8 mouse cellular contexts compared by ENCODE assay signal in the genomic region with DNA sequence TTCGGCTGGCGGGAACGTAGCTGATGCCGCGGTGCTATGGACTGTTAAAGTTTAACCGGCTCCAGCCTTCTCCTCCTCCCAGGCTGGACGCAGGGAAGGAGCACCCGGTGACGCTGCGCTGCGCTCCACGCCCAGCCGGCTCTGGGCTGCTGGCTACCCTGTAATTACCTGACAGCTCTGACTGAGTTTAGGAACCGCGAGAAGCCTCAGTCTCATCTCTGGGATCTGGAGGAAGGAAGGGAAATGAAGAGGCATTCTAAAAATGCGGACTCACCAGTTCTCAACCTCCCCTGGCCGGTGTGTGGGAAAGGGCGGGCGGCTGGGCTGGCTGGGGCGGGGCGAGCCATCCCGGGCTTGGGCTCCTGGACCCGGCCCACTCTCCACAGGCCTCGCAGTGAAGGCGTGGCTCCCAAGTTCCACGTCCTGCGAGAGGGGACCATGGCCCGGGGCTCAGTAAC. TPM values are rescaled to one million over a fixed set of nuclear protein-coding genes. Genes with fewer than 3 reads are reported as not detected.
DNase-seq lines count a peak whose midpoint lies in the region; ATAC-seq and TF ChIP-seq lines count a peak whose summit lies in the region.

No protein-coding gene starts in this region.

- ATAC-seq in lung, embryonic 14.5 days (ENCODE audit: insufficient read depth) = peak; percentile 59
- ATAC-seq in stomach, postnatal 0 days (ENCODE audit: low FRiP score, low TSS enrichment) = peak; percentile 72
- ATAC-seq in inflammation-experienced regulatory T-cells, adult 6 months = no peak

- H3K27me3 ChIP-seq in heart, adult 2 months (ENCODE audit: control insufficient read depth, insufficient read depth, low read length) = no peaks in the 10 kb centered on the region
- H3K27me3 ChIP-seq in kidney, adult 2 months (replicated peaks; ENCODE audit: control insufficient read depth, insufficient read depth, low read length) = no peaks in the 10 kb centered on the region
- H3K27me3 ChIP-seq in lung, embryonic 14.5 days (ENCODE audit: insufficient read depth, low read length) = no peaks in the 10 kb centered on the region; the same call in 1 of the 2 replicates
- H3K27me3 ChIP-seq in stomach, postnatal 0 days (ENCODE audit: control insufficient read depth, insufficient read depth, low read length) = peaks cover 2% of the 10 kb centered on the region; the same call in 1 of the 2 replicates

- no peak for TF ChIP-seq EP300 in heart, adult 2 months (IDR thresholded peaks at IDR 0.05; ENCODE audit: insufficient read depth, low read depth, low read length)
- TF ChIP-seq EP300 in stomach, postnatal 0 days (optimal IDR thresholded peaks at IDR 0.05) = no peak

- TF ChIP-seq CTCF in heart, adult 2 months (IDR thresholded peaks at IDR 0.05) = no peak
- no peak for TF ChIP-seq CTCF in kidney, adult 2 months (conservative IDR thresholded peaks at IDR 0.05; ENCODE audit: insufficient read depth, insufficient read length, low read depth, low read length)
- TF ChIP-seq CTCF in lung, embryonic 14.5 days (IDR thresholded peaks at IDR 0.05; ENCODE audit: low read depth) = no peak
- TF ChIP-seq CTCF in stomach, postnatal 0 days (IDR thresholded peaks at IDR 0.05; ENCODE audit: low read depth) = no peak

- TF ChIP-seq POLR2A in heart, adult 2 months (IDR thresholded peaks at IDR 0.05; ENCODE audit: insufficient read depth, low read depth, low read length) = no peak
- TF ChIP-seq POLR2A in kidney, adult 2 months (IDR thresholded peaks at IDR 0.05; ENCODE audit: low read depth, low read length) = no peak

- peaks cover 5% of the 10 kb centered on the region for H3K36me3 ChIP-seq in heart, adult 2 months (ENCODE audit: control insufficient read depth, insufficient read depth, low read length)
- peaks cover 2% of the 10 kb centered on the region; the same call in 1 of the 2 replicates for H3K36me3 ChIP-seq in kidney, adult 2 months (ENCODE audit: control insufficient read depth, insufficient read depth, low read length)
- peaks cover 11% of the 10 kb centered on the region; the same call in 1 of the 2 replicates for H3K36me3 ChIP-seq in lung, embryonic 14.5 days (ENCODE audit: insufficient read depth)
- H3K36me3 ChIP-seq in stomach, postnatal 0 days (ENCODE audit: control insufficient read depth, insufficient read depth, low read length) = no peaks in the 10 kb centered on the region; the same call in 1 of the 2 replicates

- peak; percentile 61 for DNase-seq in ES-CJ7 (ENCODE audit: low read depth, low spot score)
- peak; percentile 62 for DNase-seq in embryo, embryonic 10 days (ENCODE audit: low spot score)
- DNase-seq in heart, adult 2 months = peak; percentile 72 to 74
- peak; percentile 89 for DNase-seq in kidney, adult 2 months
- DNase-seq in lung, embryonic 14.5 days = peak; percentile 67
- peak; percentile 78 for DNase-seq in stomach, postnatal 0 days (ENCODE audit: low spot score)
- DNase-seq in frontal cortex, postnatal 25 days (ENCODE audit: low spot score in 2 of 2) = no peak

- 36% methylated on average over 27 of the region's 28 CpGs for WGBS in heart, adult 2 months
- 11% methylated on average over 28 of the region's 28 CpGs for WGBS in kidney, adult 2 months
- WGBS in lung, embryonic 14.5 days = 5% methylated on average over 28 of the region's 28 CpGs
- WGBS in stomach, postnatal 0 days = 7% methylated on average over 28 of the region's 28 CpGs

- peak overlapping the region; percentile 62 for H3K4me2 ChIP-seq in lung, embryonic 14.5 days
- peak overlapping the region; percentile 56 for H3K4me2 ChIP-seq in stomach, postnatal 0 days (replicated peaks; ENCODE audit: low read depth)

- peaks cover 20% of the 10 kb centered on the region for H3K4me1 ChIP-seq in heart, adult 2 months (ENCODE audit: control insufficient read depth, insufficient read depth, low read length)
- H3K4me1 ChIP-seq in kidney, adult 2 months (ENCODE audit: control insufficient read depth, insufficient read depth, low read length) = peaks cover 29% of the 10 kb centered on the region
- H3K4me1 ChIP-seq in lung, embryonic 14.5 days (ENCODE audit: insufficient read depth) = peaks cover 12% of the 10 kb centered on the region
- peaks cover 10% of the 10 kb centered on the region for H3K4me1 ChIP-seq in stomach, postnatal 0 days (replicated peaks; ENCODE audit: control insufficient read depth, insufficient read depth)

- H3K9ac ChIP-seq in heart, adult 2 months (ENCODE audit: low read depth, low read length) = peak overlapping the region; percentile 16
- peak overlapping the region; percentile 34 for H3K9ac ChIP-seq in lung, embryonic 14.5 days
- H3K9ac ChIP-seq in stomach, postnatal 0 days (ENCODE audit: low read length) = peak overlapping the region; percentile 35; the same call in 1 of the 2 replicates

- H3K9me3 ChIP-seq in lung, embryonic 14.5 days (ENCODE audit: low read depth, low read length) = no peaks in the 10 kb centered on the region
- H3K9me3 ChIP-seq in stomach, postnatal 0 days (ENCODE audit: control insufficient read depth, low read length) = no peaks in the 10 kb centered on the region

- H3K79me2 ChIP-seq in heart, adult 2 months (replicated peaks; ENCODE audit: control insufficient read depth, insufficient read depth, low read length) = peaks cover 4% of the 10 kb centered on the region; the same call in 1 of the 2 replicates

- intact Hi-C loops in heart, adult 2 months (cut with DNase I) = no loop called here

- H3K27ac ChIP-seq in heart, adult 2 months = peak overlapping the region; percentile 99
- H3K27ac ChIP-seq in kidney, adult 2 months (ENCODE audit: insufficient read depth, low read depth, low read length) = peak overlapping the region; percentile 70
- H3K27ac ChIP-seq in lung, embryonic 14.5 days (ENCODE audit: low read depth) = peak overlapping the region; percentile 60; the same call in 1 of the 2 replicates
- peak overlapping the region; percentile 45 for H3K27ac ChIP-seq in stomach, postnatal 0 days (replicated peaks)

- H3K4me3 ChIP-seq in heart, adult 2 months = 0 out of 2 replicates have a peak overlapping the region, but pooled peaks have one; percentile 13
- H3K4me3 ChIP-seq in kidney, adult 2 months (ENCODE audit: insufficient read depth, low read depth, low read length) = peak overlapping the region; percentile 21
- H3K4me3 ChIP-seq in lung, embryonic 14.5 days (ENCODE audit: low read depth, low read length) = peak overlapping the region; percentile 29
- H3K4me3 ChIP-seq in stomach, postnatal 0 days (ENCODE audit: low read depth, low read length) = peak overlapping the region; percentile 26

RNA-seq across cellular contexts. Expression of gene Katnb1, which starts 56.7 kb away (rescaled TPM):
- 1 to 10 TPM; 4.5 to 5.9 TPM for total RNA-seq in heart, adult 2 months (2021)
- polyA plus RNA-seq in heart, adult 2 months (2012; rRNA removed) = 8.7 and 9.1 TPM in 2 replicates
- polyA plus RNA-seq in kidney, adult 2 months (2012; rRNA removed) = 22.2 and 23.7 TPM in 2 replicates
- 19.4 and 23.1 TPM in 2 replicates for polyA plus RNA-seq in lung, embryonic 14.5 days (2014; fragmentation: Nextera tagmentation; extraction: Ambion mirVana)
- 11.6 and 12.4 TPM in 2 replicates for polyA plus RNA-seq in stomach, postnatal 0 days (2015; fragmentation: Nextera tagmentation; extraction: Ambion mirVana)
- 10 to 100 TPM; 16.4 to 23.4 (median 17.0) TPM for polyA plus RNA-seq in inflammation-experienced regulatory T-cells, adult 6 months (2017; shearing (Covaris generic))

Comparison
In these comparisons a context has a peak if more than half of its experiments do, and no peak if none do; other contexts are left out.
1. DNase-seq: peak in ES-CJ7 (single experiment), embryo, embryonic 10 days (single experiment), heart, adult 2 months (2 of 2), kidney, adult 2 months (single experiment), lung, embryonic 14.5 days (single experiment) and stomach, postnatal 0 days (single experiment); none in frontal cortex, postnatal 25 days (0 of 2).
2. H3K27ac ChIP-seq: peak in every context shown above with its lines; median percentile 99 in heart, adult 2 months; 70 in kidney, adult 2 months; 60 in lung, embryonic 14.5 days; 45 in stomach, postnatal 0 days.
3. Peak in every context shown above with its lines, with median percentiles within 50 percentile points of each other: H3K4me3 ChIP-seq and H3K9ac ChIP-seq.